Mouse (Mus musculus): ENCODE results near the gene Stx8.

The Stx8 gene

DNA sequence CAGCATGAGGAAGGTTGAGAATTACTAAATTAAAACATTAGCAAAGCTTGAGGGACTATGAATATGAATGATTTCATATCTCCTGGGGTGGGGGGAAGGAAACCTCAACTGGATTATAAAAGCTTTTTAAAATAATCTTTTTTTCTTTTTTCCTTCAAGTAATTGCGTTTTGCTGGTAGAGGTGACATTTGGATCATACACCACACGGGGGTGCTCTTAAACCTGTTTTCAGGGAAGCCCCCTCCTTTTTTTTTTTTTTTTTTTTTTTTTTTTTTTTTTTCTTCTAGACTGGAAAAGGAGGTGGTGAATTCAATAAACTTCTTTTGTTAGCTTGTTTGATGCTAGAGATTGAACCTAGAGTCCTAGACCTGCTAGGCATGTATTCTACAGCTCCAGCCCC, 9.3 kb downstream of the Stx8 start:
- no peak for DNase-seq (ENCODE audit: low spot score in 2 of 2)

DNA sequence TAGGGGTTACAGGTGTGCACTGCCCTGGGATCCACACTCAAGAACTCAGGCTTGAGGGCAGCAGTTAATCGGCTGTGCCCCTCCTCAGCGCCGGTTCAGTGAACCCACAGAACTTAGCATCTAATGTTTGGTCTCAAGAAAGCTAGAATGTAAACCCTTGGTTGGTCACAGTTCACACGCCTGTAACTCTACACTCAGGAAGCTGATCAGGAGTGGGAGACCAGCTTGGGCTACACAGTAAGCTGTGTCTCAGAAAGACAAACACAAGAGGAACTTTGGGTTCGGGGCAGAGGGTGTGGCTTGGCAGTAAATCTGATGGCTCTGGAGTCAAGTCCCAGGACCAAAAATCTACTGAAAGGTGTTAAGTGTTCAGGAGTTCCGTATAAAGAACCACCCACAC, 17.6 kb downstream of the Stx8 start:
- DNase-seq (ENCODE audit: low spot score in 2 of 2) = no peak

DNA sequence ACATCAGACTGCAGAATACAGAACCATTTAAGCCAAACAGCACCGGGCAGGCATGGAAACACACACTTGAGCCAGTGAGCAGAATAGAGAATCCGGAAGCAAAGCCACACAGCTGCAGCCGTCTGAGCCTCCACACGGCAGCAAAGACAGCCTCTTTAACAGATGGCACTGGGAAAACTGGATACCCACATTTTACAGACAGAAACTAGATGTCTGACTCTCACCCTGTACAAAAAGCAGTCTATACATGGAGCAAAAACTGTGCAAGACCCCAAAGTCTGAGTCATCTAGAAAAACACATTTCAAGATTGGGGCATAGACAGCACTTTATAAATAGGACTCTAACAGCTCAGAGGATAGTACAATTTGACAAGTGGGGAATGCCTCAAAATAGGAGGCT, 25.2 kb downstream of the Stx8 start:
- DNase-seq (ENCODE audit: low spot score in 2 of 2) = no peak

DNA sequence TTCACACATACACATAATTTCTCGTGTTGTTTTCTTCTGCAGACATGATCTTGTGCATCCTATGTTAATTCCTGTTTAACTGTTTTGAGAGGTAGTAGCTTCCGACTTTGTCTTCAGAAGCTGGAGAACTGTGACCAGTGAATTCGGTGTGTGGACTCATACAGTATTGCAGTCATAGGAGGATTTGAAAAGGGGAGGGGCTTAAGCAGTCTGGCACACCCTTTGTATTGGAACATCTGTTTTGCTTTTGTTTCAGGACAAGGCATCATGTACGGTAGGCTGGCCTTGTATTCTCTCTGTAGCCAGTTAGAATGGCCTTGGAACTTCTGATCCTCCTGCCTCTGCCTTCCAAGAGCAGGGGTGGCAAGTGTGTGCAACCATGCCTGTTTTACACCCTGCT, 30.0 kb downstream of the Stx8 start:
- no peak for DNase-seq (ENCODE audit: low spot score in 2 of 2)

DNA sequence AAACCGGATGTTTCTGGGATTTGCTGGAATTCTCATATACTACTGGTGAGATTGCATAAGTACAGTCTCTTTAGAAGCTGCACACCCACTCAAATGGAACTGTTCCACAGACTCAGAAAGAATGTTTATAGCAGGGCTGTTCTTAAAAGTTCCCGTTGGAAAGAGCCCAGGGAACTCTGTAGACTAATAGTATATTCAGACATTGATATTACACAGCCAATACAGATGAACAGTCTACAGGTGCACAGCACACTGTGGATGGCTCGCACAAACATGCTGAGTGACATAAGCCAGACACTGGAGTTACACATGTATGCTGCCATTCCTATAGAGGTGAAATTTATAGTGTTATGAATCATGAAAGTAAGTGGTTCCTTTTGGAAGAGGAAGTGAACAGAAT, 32.9 kb downstream of the Stx8 start:
- no peak for DNase-seq (ENCODE audit: low spot score in 2 of 2)

DNA sequence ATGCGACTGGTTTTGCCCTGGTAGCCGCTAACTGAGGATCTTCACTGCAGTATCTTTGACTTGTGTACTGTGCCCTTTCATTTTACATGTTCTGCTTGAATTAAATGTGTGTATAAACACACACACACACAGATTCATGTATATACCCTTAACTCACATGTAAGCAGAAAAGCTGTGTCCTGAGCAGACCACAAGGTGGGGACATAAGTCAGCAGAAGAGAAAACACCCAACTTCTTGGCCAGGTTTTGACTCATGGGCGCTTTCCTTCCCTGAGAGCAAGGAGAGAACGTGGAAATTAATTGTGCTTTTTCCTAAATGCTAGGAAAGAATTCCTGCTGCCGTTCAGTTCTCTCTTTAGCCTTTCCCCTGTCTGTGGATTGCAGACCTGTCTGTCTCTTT, 33.6 kb downstream of the Stx8 start:
- no peak for DNase-seq (ENCODE audit: low spot score in 2 of 2)

DNA sequence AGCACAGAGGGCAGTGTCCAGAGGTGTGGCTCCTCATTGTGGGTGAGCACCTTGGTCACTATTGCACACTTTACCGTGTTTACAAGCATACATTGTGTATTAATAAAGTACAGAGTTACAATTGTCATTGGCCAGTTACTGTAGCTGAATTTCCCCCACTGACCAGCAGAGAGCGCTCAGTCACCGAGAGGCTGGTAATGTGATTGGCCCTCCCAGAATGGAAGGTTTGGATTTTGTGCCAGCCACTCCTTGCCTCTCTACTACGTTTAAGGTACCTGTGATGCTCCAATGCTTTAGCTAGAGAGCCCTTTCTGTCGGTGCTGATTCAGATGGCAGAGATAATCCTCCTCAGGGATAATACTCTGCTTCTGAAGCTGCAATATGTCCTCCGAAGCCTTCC, 38.2 kb downstream of the Stx8 start:
- DNase-seq (ENCODE audit: low spot score in 2 of 2) = peak; percentile 27 to 76

DNA sequence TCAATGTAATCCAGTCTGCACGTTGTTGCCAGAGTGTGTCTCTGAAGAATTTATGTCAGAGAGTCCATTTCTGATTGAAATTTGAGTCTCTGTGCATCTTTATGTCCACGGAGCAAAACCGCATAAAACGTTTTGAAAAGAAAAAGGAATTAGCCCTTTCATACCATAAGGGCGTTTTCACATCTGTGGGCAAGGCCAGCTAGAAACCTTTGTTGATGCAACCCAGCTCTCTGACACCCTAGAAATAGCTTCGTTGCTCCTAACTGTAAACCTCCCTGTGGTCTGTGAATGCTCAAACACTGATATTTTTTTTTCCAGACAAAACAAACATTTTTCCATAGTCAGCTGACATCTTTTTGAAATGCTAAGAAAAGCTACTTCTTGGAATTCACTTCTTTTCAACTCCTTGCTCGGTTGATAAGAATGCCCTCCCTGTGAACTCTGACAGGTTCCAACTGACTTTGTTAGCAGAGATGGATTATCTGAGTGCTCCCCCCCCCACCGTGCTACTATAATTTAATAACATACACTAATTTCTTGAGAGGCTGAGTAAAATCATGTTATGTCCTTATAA, 40.3 kb downstream of the Stx8 start:
- DNase-seq (ENCODE audit: low spot score in 2 of 2) = no peak

DNA sequence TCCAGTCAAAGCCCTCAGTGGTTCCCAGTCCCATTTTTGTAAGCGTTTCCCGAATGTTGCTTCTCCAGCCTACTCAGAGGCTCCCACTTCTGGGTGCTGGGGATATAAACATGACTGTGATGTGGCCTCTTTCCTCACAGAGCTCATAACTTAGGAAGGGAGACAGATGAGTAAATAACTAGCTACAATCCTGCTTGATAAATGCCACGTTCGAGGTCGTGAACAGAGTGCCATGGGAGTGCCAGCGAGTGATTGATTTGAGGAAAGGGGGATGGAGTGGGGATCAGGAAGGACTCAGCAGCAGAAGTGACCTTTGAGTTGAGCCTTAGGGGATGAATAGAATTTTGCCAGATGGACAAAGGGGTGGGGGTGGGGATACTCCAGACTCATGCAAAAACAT, 41.7 kb downstream of the Stx8 start:
- DNase-seq (ENCODE audit: low spot score in 2 of 2) = no peak

DNA sequence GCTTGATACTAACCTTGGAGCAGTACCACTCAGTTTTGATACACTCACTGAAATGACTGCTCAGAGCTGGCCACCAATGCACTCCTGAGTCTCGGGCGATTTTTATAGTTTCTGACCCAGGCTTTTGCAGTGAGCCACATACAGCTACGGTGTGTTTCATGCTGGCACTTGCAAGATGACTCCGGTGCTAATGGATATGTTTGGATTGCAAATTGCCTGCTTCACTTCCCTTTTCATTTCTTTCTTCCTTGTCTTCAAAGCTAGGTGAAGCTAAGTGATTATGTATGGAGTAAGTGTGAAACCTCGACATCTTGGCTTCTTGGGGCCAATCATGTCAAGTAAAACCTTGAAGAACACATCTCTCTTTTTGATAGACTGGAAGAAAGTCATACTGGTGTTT, 43.4 kb downstream of the Stx8 start:
- no peak for DNase-seq (ENCODE audit: low spot score in 2 of 2)

DNA sequence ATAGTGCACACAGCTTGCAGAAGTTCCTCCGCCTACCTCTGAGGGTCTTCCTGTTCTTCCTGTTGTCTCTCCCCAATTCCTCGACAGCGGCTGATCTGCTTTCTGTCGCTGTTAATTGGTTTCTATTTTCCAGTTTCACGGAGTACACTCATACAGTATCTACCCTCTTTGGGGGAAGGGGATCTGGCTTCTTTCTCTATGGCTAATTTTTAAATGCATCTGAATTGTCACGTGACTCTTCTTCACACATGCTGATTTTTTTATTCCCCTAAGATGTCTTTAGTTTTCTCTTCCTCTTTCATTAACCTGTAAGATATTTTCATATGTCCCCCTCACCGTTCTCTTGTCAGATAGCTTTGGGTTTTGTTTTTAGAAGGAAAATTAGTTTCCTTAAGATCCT, 46.2 kb downstream of the Stx8 start:
- DNase-seq (ENCODE audit: low spot score in 2 of 2) = no peak

DNA sequence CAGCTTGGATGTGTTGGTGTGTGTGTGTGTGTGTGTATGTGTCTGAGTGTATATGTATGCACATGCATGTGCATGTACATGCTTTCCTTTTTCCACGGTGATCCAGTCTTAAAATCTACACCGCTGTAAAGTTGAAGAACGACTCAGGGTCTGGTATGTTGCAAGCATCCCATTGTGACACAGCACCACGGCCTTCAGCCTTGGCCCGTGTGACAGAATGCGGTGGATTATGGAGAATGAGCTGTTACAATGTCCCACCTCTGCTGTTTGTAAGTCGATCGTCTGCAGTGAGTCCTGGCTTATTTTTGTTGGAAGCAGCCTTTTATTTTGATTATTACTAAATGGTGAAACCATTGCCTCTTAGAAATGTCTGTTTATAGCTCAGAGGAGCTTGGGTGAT, 52.2 kb downstream of the Stx8 start:
- DNase-seq (ENCODE audit: low spot score in 2 of 2) = no peak

DNA sequence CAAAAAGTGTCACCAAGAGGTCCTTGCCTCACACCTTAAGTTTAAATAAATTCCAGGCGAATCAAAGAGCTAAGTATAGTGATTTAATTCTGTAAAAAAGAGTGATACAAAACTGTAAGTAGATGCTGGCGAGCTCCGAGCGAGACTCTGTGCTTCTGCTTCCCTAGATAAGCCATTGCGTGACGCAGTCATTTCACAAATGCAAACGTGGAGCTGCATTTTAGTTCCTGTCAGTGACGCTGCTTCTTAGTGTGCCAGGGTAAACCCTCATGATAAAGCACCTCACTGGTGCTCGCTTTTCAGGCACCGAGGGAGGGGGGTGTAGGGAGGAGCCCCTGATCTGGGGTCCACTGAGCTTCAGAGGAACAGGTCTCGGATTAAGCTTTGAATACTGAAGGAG, 53.2 kb downstream of the Stx8 start:
- DNase-seq (ENCODE audit: low spot score in 2 of 2) = no peak

DNA sequence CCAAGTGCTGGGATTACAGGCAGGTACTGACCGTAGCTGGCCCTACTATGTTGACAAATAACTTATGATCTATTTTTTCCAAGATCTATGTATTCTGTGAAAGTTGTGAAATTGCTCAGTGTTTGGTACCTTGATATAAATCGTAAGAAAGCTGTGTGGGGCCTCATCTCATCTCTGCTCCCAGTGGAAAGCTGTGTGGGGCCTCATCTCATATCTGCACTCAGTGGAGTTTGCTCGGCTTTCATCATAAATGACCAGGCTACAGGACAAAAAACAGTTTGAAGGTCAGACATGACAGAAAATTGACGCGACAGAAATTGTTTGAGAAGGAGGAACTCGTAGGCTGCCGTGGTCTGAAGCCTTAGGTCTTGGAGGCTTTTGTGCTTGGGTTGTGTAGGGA, 56.0 kb downstream of the Stx8 start:
- DNase-seq (ENCODE audit: low spot score in 2 of 2) = no peak

DNA sequence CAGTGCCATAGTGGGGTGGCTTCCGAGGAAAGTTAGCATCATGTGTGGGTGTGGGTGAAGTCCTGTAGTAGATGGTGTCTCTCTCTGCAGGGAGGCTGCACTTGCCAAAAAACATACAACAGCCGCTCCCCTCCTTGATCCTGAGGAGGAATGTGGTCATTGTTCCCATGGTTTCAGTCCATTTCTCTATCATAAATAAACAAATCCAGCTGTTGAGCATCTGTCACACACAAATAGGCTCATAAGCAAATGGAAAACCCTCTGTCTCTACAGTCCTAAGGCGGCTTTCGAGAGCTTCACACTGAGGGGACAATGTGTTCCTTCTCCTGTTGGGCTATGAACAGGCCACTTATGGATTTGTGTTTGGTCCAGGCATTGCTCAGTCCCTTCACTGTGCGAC, 56.9 kb downstream of the Stx8 start:
- DNase-seq (ENCODE audit: low spot score in 2 of 2) = no peak

DNA sequence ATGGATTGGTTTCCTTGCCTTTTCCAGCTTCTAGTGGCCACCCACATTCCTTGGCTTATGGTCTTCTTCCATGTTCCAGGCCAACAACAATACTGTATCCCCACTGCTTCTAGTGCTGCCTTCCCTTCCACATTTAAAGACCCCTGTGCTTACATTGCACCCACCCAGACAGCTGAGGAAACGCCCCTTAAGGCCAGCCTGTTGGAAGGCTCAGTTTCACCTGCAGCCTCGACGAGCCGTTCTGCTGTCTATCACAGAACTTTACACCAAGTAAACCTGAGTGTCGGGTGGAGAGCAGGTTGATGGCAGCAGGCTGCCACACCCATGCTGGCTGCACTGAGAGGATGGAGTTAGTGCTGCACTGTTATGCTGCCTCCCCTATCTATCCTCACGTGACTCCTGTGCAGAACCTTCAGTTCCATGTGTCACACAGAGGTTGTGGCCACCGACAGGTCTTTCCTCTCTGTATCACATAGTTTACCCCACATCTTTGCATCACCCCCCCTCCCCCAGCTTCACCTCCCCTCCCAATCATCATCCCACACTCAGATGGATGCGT, 57.9 kb downstream of the Stx8 start:
- no peak for DNase-seq (ENCODE audit: low spot score in 2 of 2)

DNA sequence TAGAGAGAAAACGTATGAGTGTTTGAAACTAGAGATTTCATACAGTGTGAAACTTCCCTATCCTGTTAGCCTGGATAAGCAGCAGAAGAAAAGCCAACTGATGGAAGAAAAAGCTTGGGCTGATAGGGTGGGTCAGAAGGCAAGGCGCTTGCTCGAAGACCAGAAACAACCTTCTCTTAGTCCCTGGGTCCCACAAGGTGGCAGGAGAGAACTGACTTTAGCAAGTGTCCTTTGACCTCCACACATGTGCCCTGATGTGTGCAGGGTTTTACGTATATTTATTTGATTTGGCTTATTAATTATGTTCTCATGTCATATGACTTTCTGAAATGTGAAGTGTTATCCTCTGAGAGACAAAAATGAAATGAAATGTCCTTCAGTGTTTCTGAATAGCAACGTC, 60.6 kb downstream of the Stx8 start:
- no peak for DNase-seq (ENCODE audit: low spot score in 2 of 2)

DNA sequence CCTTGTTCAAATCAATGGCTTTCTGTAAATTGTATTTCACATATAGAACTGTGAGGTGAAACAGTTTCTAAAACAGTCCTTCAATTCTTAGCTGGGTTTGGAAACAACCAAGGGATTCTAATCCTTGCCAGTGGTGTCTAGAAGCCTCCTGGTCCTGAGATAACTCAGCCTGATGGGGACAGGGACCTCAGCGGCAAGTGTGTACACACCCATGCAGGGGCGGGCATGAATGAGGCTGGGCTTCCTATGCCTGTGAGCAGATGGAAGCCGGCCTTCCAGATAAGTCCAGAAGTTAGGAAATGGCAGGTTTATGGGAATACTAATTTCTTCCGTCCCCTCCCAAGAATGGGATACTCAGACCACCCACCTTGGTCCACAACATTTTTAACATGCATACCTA, 63.1 kb downstream of the Stx8 start:
- DNase-seq (ENCODE audit: low spot score in 2 of 2) = no peak

DNA sequence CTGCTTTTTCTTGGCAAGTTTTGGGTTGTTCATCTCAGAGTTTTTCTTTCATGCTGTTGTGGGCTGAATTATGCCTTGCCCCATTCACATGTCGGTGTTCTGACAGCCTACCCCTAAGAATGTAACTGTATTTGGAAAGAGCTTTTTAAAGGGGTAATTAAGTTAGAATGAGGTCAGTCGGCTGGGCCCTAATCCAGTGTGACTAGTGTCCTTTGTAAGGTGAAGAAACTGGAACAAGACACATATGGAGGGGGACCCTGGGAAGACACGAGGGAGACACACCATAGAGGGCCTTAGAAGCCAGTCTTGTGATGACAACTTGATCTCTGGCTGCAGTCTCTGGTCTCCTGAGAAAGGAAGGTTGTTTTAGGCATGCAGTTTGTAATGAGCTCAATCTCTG, 63.9 kb downstream of the Stx8 start:
- DNase-seq (ENCODE audit: low spot score in 2 of 2) = no peak

DNA sequence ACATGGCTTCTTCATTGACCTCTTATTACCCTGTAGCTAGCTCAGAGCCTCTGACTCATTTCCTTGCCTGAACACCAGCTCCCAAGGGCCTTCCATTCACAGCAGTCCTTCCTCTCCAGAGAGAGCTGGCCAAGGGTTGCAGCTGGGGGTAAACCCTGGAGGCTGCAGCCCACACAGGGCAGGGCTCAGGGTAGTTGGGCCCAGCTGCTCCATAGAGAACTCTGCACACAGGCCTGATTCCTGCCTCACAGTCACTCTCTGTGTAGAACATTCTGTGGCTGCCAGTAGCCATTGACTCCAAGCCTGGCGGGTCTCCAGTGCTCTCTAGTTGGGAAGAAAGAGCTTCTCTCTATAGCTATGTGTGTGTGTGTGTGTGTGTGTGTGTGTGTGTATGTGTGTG, 64.8 kb downstream of the Stx8 start:
- DNase-seq (ENCODE audit: low spot score in 2 of 2) = no peak

DNA sequence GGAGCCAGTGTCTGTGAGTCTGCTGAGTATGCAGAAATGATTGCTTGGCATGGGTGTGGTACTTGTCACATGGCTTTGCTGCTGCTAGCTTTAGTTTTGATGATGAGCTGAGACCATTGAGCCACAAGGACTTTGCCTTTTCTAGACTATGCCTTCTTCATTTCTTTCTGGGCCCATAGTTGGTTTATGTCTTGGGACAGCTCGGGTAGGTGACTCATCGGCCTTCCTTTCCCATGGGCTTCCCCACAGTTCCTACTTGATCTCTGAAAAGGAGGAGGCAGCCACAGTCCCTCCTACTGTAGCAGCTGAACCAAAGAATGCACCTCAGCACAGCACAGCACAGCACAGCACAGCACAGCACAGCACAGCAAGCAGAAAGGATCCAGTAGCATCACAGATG, 66.5 kb downstream of the Stx8 start:
- no peak for DNase-seq (ENCODE audit: low spot score in 2 of 2)

DNA sequence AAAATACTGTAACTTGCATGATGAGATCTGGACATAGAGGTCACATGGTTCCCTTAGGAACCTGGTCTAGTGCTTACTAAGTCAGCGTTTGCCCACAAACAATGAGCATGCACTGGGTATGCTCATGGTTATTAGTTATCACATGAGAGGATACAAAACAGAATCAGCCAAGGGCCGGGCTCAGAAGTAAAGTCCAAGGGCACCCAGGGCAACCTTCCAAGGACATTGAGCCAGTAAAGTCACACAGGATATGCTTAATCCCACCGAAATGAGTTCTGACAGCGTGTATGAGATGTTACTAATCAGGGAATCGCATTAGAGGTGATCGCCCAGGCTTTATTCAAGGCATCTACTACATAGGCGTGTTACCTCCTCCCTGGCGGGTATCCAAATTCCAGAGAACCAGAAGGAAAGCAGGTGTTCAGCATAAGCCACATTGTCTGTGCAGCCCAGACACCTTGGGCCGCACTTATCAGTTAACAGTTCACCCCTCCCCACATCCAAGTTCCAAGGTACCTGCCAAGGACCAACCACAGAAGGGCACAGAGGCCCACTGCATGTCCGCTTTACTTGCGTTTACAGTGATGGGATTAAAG, 67.4 kb downstream of the Stx8 start:
- DNase-seq (ENCODE audit: low spot score in 2 of 2) = peak in 1 of 2 experiments; percentile 46

DNA sequence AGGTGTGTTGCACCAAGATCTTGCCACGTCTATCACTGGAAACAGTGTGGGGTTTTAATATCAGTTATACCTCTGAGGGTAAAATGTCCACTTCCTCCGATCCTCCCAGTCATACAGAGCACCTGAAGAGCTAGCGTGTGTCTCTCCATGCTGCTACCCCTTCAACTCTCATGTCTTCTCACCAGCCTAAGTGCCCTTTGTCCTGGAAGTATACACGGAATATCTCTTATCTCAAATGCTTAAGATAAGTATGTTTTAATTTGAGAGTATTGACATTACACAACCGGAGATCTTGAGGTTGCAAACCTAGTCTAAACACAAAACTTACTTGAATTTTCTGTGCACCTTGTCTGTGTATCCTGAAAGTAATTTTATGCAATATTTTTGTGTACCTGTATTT, 68.4 kb downstream of the Stx8 start:
- DNase-seq (ENCODE audit: low spot score in 2 of 2) = no peak

DNA sequence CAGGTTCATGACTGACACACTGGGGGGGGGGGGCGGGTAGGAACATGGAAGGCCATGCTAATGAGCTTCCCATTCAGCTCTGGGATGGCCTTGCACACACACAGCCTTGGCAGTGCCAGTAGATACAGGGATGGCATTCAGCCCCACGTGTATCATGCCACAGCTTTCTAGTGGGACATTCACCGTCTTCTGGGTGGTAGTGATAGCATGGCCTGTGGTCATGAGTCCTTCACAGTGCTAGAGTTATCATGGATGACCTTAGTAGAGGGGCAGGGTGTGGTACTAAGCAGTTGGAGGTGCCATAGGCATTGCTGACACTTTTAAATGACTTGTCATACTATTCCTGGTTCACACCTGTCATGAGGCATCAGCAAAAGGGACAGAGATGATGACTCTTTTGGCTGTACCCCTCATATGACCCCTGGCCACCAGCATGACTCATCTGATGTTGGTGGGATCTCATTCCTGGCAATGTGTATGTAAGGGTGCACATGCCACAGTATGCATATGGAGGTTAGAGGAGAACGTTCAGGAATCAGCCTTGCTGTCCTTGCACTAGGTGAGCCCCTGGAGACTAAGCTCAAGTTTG, 69.4 kb downstream of the Stx8 start:
- DNase-seq (ENCODE audit: low spot score in 2 of 2) = no peak
